Mouse (Mus musculus) ES-Bruce4 (cell line): Measurements from ENCODE around the gene Sorcs3. TPM values are rescaled to one million over a fixed set of nuclear protein-coding genes. Genes with fewer than 3 reads are reported as not detected.

Experiments
- H3K27ac ChIP-seq: 2 replicates; pipeline ENCODE4 v1.5.1; 2012; ENCODE audit warnings: low read length, inconsistent platforms; ENCODE audit not compliant: insufficient read depth
- H3K27me3 ChIP-seq: 2 replicates; pipeline ENCODE4 v1.6.1; 2012; ENCODE audit warnings: mild to moderate bottlenecking, low read length, inconsistent platforms; ENCODE audit not compliant: control insufficient read depth, poor library complexity, insufficient read depth, severe bottlenecking
- H3K36me3 ChIP-seq: 2 replicates; pipeline ENCODE4 v1.6.1; 2012; ENCODE audit warnings: inconsistent platforms, mild to moderate bottlenecking, low read length, moderate library complexity; ENCODE audit not compliant: control insufficient read depth, poor library complexity, insufficient read depth, severe bottlenecking
- H3K4me1 ChIP-seq: one replicate; pipeline ENCODE4 v1.8.1; 2011; ENCODE audit warnings: low read length; ENCODE audit not compliant: control insufficient read depth, insufficient read depth
- H3K4me3 ChIP-seq: 2 replicates; pipeline ENCODE4 v1.5.1; 2011; ENCODE audit warnings: low read depth, mild to moderate bottlenecking, low read length
- H3K9ac ChIP-seq: 2 replicates; pipeline ENCODE4 v1.6.1; 2012; ENCODE audit warnings: low read depth, mild to moderate bottlenecking, inconsistent platforms; ENCODE audit not compliant: poor library complexity, severe bottlenecking
- H3K9me3 ChIP-seq: replicated peaks from 2 replicates; pipeline ENCODE4 v1.6.1; 2012; ENCODE audit warnings: mild to moderate bottlenecking, low read length, inconsistent platforms; ENCODE audit not compliant: control insufficient read depth, poor library complexity, insufficient read depth, severe bottlenecking
- CTCF ChIP-seq: IDR thresholded peaks from one replicate; pipeline ENCODE4 v1.8.1; 2011; ENCODE audit warnings: low read depth, low read length
- EP300 ChIP-seq: IDR thresholded peaks from 2 replicates; pipeline ENCODE4 v1.6.1; 2011; ENCODE audit warnings: low read depth, low read length; ENCODE audit not compliant: insufficient read depth
- POLR2A ChIP-seq: IDR thresholded peaks from one replicate; pipeline ENCODE4 v1.8.1; 2011; ENCODE audit warnings: low read length; ENCODE audit not compliant: insufficient read depth
- polyA plus RNA-seq: library from polyadenylated mRNA; stranded (reverse); fragments of >200 nt; gene quantifications from 2 replicates; pipeline ENCODE4 v1.2.4, GENCODE M21; 2011; ENCODE audit warnings: low read depth; ENCODE audit not compliant: missing spikeins, insufficient read depth, insufficient read length

Gene Sorcs3
- polyA plus RNA-seq, 1 experiment, result not detected

DNA sequence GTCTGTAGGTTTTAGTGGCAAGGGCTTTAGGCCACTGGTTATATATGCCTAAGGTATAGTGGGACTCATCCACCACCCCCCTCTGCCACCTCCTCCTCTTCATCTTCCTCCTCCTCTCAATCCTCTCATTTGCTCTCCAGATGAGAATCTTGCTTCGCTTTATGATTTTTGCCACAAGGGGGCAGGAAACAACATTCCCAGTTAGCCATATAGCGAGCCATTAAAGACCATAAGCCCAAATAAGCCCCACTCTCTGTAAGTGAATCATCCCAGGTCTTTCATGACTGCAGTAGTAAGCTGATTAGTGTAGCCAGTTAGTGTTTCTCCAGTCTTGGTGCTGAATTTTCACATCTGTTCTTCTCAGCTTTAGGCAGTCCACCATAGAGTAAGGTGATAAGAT lies 205.5 kb downstream of the Sorcs3 start:
- Histone ChIP-seq H3K27me3 (no peaks in the 10 kb centered on the region), H3K27ac (no peak overlapping the region), H3K4me3 (no peak overlapping the region), H3K36me3 (no peaks in the 10 kb centered on the region), H3K9ac (no peak overlapping the region), H3K4me1 (no peaks in the 10 kb centered on the region), H3K9me3 (0 out of 2 replicates have a peak, but pooled peaks cover 2% of the 10 kb centered on the region)
- TF ChIP-seq EP300 (no peak), CTCF (no peak), POLR2A (no peak)

GRCm38 (mm10) chr19:48413836-48414235 lies 208.0 kb downstream of the Sorcs3 start:
- H3K9ac ChIP-seq, result no peak overlapping the region
- H3K9me3 ChIP-seq, result 0 out of 2 replicates have a peak, but pooled peaks cover 2% of the 10 kb centered on the region
- no peak overlapping the region for H3K4me3 ChIP-seq
- no peaks in the 10 kb centered on the region for H3K27me3 ChIP-seq
- TF ChIP-seq CTCF, result peak; percentile 17
- TF ChIP-seq POLR2A, result no peak
- H3K27ac ChIP-seq, result no peak overlapping the region
- no peaks in the 10 kb centered on the region for H3K4me1 ChIP-seq
- H3K36me3 ChIP-seq, result no peaks in the 10 kb centered on the region

- Histone ChIP-seq H3K27ac (no peak overlapping the region), H3K36me3 (no peaks in the 10 kb centered on the region), H3K4me1 (no peaks in the 10 kb centered on the region), H3K9ac (no peak overlapping the region), H3K4me3 (no peak overlapping the region), H3K27me3 (no peaks in the 10 kb centered on the region), H3K9me3 (no peaks in the 10 kb centered on the region)
- TF ChIP-seq POLR2A, result no peak
- TF ChIP-seq EP300, result no peak
- no peak for TF ChIP-seq CTCF
Observed at GRCm38 (mm10) chr19:48418356-48418755, 212.5 kb downstream of the Sorcs3 start.

DNA sequence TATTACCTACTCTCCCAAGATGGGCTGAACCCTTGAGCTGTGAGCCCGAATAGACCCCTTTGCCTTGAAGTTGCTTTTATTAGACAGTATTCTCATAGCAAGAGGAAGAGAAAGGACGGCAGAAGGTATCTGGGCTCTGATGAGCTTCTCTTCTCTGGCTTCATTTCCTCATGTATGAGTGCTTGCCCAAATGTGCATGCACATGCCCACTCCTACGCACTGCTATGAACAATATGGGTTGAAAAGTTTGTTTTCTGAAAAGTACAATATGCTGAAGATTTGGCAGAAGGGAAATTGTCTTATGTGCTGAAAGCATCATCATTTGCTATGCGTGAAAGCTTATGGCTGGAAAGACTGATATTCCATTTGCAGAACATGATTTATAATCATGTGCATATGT lies 223.4 kb downstream of the Sorcs3 start:
- TF ChIP-seq POLR2A, result no peak
- no peak for TF ChIP-seq CTCF
- no peak for TF ChIP-seq EP300
- Histone ChIP-seq H3K36me3 (no peaks in the 10 kb centered on the region), H3K27ac (no peak overlapping the region), H3K27me3 (no peaks in the 10 kb centered on the region), H3K4me1 (no peaks in the 10 kb centered on the region), H3K9me3 (no peaks in the 10 kb centered on the region), H3K9ac (no peak overlapping the region), H3K4me3 (no peak overlapping the region)

DNA sequence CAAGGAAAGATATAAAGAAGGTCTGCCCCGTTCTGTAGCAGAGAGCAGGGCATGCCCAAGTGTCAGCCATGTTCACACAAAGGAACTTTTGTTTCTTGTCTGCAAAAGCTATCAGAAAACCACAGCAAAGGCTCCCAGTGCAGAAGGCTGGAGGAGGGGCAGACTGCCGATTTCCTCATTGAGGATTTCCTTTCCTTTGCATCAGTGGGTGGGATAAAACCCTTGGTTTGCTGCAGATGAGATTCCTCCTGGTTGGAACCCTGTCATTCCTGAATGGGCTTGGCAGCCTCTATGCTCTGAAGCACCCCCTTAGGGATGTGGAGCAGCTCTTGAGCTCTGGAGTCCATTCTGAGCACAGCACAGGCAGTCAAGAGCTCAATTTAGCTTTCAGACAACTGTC lies 223.9 kb downstream of the Sorcs3 start:
- Histone ChIP-seq H3K36me3 (no peaks in the 10 kb centered on the region), H3K4me3 (no peak overlapping the region), H3K27ac (no peak overlapping the region), H3K9ac (no peak overlapping the region), H3K4me1 (no peaks in the 10 kb centered on the region), H3K27me3 (no peaks in the 10 kb centered on the region), H3K9me3 (no peaks in the 10 kb centered on the region)
- TF ChIP-seq EP300 (no peak), POLR2A (no peak), CTCF (no peak)

DNA sequence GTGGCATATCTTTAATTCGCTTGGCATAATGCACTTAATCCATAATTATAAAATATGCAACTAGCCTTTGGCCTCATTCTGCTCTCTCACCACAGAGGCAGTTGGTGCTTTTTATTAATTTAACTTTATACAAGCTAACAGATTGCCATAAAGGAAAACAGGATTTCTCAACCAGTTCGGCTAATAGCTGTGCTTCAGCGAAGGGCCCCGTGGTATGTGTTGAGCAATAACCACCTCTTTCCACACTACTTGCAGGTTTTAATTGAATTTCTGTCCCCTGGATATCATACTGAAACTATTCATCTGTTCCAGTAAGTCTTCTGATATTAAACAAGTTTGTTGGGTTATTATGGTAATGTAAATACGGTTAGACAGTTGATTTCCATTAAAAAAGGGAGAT lies 224.5 kb downstream of the Sorcs3 start:
- H3K9ac ChIP-seq, result no peak overlapping the region
- H3K4me1 ChIP-seq, result no peaks in the 10 kb centered on the region
- TF ChIP-seq POLR2A (no peak), EP300 (no peak), CTCF (no peak)
- H3K27ac ChIP-seq, result no peak overlapping the region
- H3K9me3 ChIP-seq, result no peaks in the 10 kb centered on the region
- no peaks in the 10 kb centered on the region for H3K27me3 ChIP-seq
- no peak overlapping the region for H3K4me3 ChIP-seq
- no peaks in the 10 kb centered on the region for H3K36me3 ChIP-seq
